Mouse (Mus musculus) liver, adult 2 months (tissue): ENCODE results near the gene Cela1. TPM values are rescaled to one million over a fixed set of nuclear protein-coding genes. Genes with fewer than 3 reads are reported as not detected.

Experiments
- DNase-seq: peaks from one replicate; pipeline ENCODE4 v3.0.0-alpha.2; 2011; ENCODE audit warnings: low read depth, low spot score; ENCODE audit errors: extremely low read depth
- H3K27ac ChIP-seq: fragments of 200-500 bp; replicated peaks from 2 replicates; pipeline ENCODE4 v1.5.1; 2012; ENCODE audit warnings: low read depth, mild to moderate bottlenecking, control low read depth, inconsistent platforms, low read length; ENCODE audit not compliant: insufficient read depth
- H3K27me3 ChIP-seq: fragments of 200-500 bp; 2 replicates; pipeline ENCODE4 v1.6.1; 2012; ENCODE audit warnings: mild to moderate bottlenecking, moderate library complexity, low read length, inconsistent platforms; ENCODE audit not compliant: control insufficient read depth, insufficient read depth
- H3K36me3 ChIP-seq: fragments of 200-500 bp; 2 replicates; pipeline ENCODE4 v1.6.1; 2012; ENCODE audit warnings: low read length, inconsistent platforms; ENCODE audit not compliant: control insufficient read depth, insufficient read depth
- H3K4me1 ChIP-seq: fragments of 200-500 bp; 2 replicates; pipeline ENCODE4 v1.6.1; 2011; ENCODE audit warnings: low read length; ENCODE audit not compliant: control insufficient read depth, insufficient read depth
- H3K4me3 ChIP-seq: fragments of 200-500 bp; 2 replicates; pipeline ENCODE4 v1.5.1; 2011; ENCODE audit warnings: low read depth, mild to moderate bottlenecking, control low read depth, low read length, moderate library complexity; ENCODE audit not compliant: insufficient read depth
- H3K79me2 ChIP-seq: fragments of 200-500 bp; 2 replicates; pipeline ENCODE4 v1.6.1; 2012; ENCODE audit warnings: inconsistent platforms, mild to moderate bottlenecking, low read length, moderate library complexity; ENCODE audit not compliant: control insufficient read depth, insufficient read depth
- H3K9ac ChIP-seq: fragments of 200-500 bp; 2 replicates; pipeline ENCODE4 v1.6.1; 2012; ENCODE audit warnings: low read depth, mild to moderate bottlenecking, control low read depth, inconsistent platforms, low read length
- CTCF ChIP-seq: fragments of 200-500 bp; IDR thresholded peaks from 2 replicates; pipeline ENCODE4 v1.5.1; 2011; ENCODE audit warnings: low read depth, low read length, control low read depth
- POLR2A ChIP-seq: fragments of 200-500 bp; IDR thresholded peaks from 2 replicates; pipeline ENCODE4 v1.6.1; 2011; ENCODE audit warnings: low read length, control low read depth; ENCODE audit not compliant: insufficient read depth; ENCODE audit errors: extremely low read depth
- WGBS: fragments of 180-500 bp; shearing (Covaris S2); methylation state at CpG from one replicate; pipeline ENCODE4 v1.1.7; 2018; 5-methylcytosine and 5-hydroxymethylcytosine counted together
- polyA plus RNA-seq: library from polyadenylated mRNA; depleted of rRNA; stranded (reverse); fragments of >200 nt; gene quantifications from 2 replicates; pipeline ENCODE4 v1.2.3, GENCODE M21; 2012
- total RNA-seq: library from RNA; depleted of rRNA; stranded (reverse); fragments of >200 nt; gene quantifications from 2 replicates; pipeline ENCODE4 v1.2.3, GENCODE M21; 2014

The Cela1 gene
- total and polyA plus RNA-seq, 2 experiments: 58.3 to 199 TPM

DNA sequence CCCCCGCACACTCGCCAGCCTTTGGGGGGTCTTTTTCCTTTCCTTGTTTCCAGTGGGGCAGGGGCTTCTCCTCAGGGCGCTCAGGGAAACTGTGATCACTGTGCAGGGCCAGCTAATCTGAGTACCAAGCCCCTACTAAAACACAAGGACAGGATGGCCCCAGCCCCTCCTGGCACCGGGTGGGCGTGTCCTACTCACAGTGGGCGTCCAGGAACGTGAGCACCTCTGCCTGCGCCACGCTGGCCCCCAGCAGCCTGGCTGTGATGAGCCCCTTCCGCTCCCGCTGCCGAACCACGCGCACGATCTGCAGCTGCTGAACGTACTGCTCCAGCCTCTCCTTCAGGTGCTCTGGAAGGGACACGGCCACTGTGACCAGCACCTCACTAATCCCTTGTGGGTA, 16.2 kb upstream of the Cela1 start:
- Histone ChIP-seq H3K4me3 (no peak overlapping the region), H3K27ac (no peak overlapping the region), H3K4me1 (no peaks in the 10 kb centered on the region), H3K36me3 (no peaks in the 10 kb centered on the region), H3K79me2 (no peaks in the 10 kb centered on the region), H3K27me3 (no peaks in the 10 kb centered on the region), H3K9ac (no peak overlapping the region)
- no peak for DNase-seq
- 26% methylated on average over 17 of the region's 17 CpGs for WGBS
- TF ChIP-seq CTCF: no peak

DNA sequence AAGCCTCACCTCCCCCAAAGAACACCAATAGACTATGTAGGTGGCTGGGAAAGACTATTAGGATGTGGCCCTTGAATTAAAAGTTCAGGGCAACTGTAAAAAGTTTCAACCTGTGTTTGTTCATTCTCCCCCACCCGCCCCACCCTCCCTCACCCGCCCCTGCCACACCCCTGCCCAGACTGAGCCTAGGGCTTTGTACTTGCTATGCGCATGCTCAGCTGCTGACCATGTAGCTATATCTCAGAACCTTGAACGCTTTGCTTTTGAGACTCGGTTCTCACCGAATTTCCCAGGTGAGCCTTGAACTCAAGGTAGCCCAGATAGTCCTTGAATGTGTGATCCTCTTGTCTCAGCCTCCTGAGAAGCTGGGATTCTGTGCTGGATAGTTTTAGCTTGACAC, 14.1 kb upstream of the Cela1 start:
- Histone ChIP-seq H3K79me2 (no peaks in the 10 kb centered on the region), H3K9ac (no peak overlapping the region), H3K27me3 (no peaks in the 10 kb centered on the region), H3K27ac (no peak overlapping the region), H3K4me3 (no peak overlapping the region), H3K4me1 (no peaks in the 10 kb centered on the region), H3K36me3 (no peaks in the 10 kb centered on the region)
- no peak for DNase-seq
- TF ChIP-seq POLR2A: no peak
- no peak for TF ChIP-seq CTCF
- WGBS: 77% methylated on average over 6 of the region's 6 CpGs

GRCm38 (mm10) chr15:100701108-100701507, 13.4 kb upstream of the Cela1 start:
- Histone ChIP-seq H3K79me2 (no peaks in the 10 kb centered on the region), H3K36me3 (no peaks in the 10 kb centered on the region), H3K9ac (no peak overlapping the region), H3K27ac (no peak overlapping the region), H3K27me3 (no peaks in the 10 kb centered on the region), H3K4me1 (no peaks in the 10 kb centered on the region), H3K4me3 (no peak overlapping the region)
- TF ChIP-seq CTCF (no peak), POLR2A (no peak)
- DNase-seq: no peak
- 63% methylated on average over 10 of the region's 10 CpGs for WGBS

DNA sequence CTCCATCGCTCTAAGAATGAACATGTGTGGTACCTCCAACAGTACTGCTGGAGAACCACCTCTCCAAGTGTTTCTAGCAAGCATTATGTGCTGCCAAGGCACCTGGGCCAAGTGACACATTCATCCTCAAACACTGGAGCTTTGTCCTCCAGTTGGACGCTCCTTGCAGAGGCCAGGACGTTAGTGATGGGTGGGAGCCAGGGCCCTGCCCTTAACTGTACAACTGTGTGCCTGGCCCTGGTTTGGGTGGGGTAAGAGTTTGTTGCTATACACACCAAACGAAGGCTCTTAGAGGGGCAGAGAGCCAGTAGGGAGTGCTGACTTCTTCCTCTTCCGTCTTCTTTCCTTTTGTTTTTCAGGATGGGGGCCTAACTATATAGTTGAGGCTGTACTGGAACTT, 12.7 kb upstream of the Cela1 start:
- Histone ChIP-seq H3K79me2 (no peaks in the 10 kb centered on the region), H3K36me3 (no peaks in the 10 kb centered on the region), H3K4me1 (no peaks in the 10 kb centered on the region), H3K27ac (no peak overlapping the region), H3K9ac (no peak overlapping the region), H3K4me3 (no peak overlapping the region), H3K27me3 (no peaks in the 10 kb centered on the region)
- 80% methylated on average over 5 of the region's 5 CpGs for WGBS
- TF ChIP-seq CTCF (no peak), POLR2A (no peak)
- DNase-seq: no peak

DNA sequence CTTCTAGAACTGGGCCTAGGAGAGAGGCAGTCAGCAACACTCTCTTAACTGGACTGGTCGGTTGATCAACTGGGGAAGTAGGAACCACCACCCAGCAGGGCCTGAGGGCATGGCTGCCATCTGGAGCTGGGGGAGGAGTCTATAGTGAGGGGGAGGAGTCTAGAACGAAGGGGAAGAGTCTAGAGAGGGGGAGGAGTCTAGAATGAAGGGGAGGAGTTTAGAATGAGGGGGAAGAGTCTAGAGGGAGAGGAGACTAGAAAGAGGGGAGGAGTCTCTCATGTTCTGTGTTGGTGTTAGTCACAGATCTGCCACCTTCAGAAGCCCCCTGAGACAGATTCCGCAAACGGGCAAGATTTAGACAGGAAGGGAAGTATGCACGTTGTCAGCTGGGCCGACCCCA, 11.7 kb upstream of the Cela1 start:
- Histone ChIP-seq H3K36me3 (no peaks in the 10 kb centered on the region), H3K4me3 (no peak overlapping the region), H3K27me3 (no peaks in the 10 kb centered on the region), H3K79me2 (no peaks in the 10 kb centered on the region), H3K27ac (no peak overlapping the region), H3K4me1 (no peaks in the 10 kb centered on the region), H3K9ac (no peak overlapping the region)
- 79% methylated on average over 6 of the region's 6 CpGs for WGBS
- TF ChIP-seq POLR2A: no peak
- no peak for TF ChIP-seq CTCF
- no peak for DNase-seq

GRCm38 (mm10) chr15:100698078-100698477, 10.4 kb upstream of the Cela1 start:
- WGBS: 20% methylated on average over 10 of the region's 10 CpGs
- Histone ChIP-seq H3K9ac (no peak overlapping the region), H3K4me3 (no peak overlapping the region), H3K27me3 (no peaks in the 10 kb centered on the region), H3K4me1 (no peaks in the 10 kb centered on the region), H3K27ac (no peak overlapping the region), H3K79me2 (no peaks in the 10 kb centered on the region), H3K36me3 (no peaks in the 10 kb centered on the region)
- no peak for DNase-seq
- TF ChIP-seq CTCF: no peak
- no peak for TF ChIP-seq POLR2A
